Mouse (Mus musculus) embryonic stem cell, embryonic (primary cell): ENCODE data around the gene Gpr88.

Source experiments
- CTCF ChIA-PET, 4 experiments: fragments of 300-600 bp in 2 of 4; fragments of 350-600 bp in 2 of 4; sonication (Branson Sonifier 250); formaldehyde crosslinking; loops; one replicate each; lab custom pipeline; 2022; ENCODE audit warnings: inconsistent platforms in 2 of 4; lab: Charles Lee
- POLR2A ChIA-PET, 4 experiments: fragments of 300-600 bp in 2 of 4; fragments of 350-600 bp in 2 of 4; sonication (Branson Sonifier 250); formaldehyde crosslinking; loops; one replicate each; lab custom pipeline; 2022; ENCODE audit warnings: antibody characterized with exemption in 4 of 4, inconsistent platforms in 1 of 4; lab: Charles Lee

The Gpr88 gene

GRCm38 (mm10) chr3:116217398-116217797 is 35.9 kb downstream of the Gpr88 start:
- POLR2A ChIA-PET = interaction anchor here in 1 of 4 experiments (0.6 kb wide), 1 partner anchor 632 kb away, joined by 3 read pairs; no protein-coding TSS in a partner anchor
- CTCF ChIA-PET = interaction anchor here in 1 of 4 experiments (0.6 kb wide), 1 partner anchor 871 kb away, joined by 3 read pairs; no protein-coding TSS in a partner anchor

GRCm38 (mm10) chr3:116216261-116216660 is 37.0 kb downstream of the Gpr88 start:
- POLR2A ChIA-PET = no interaction called here
- CTCF ChIA-PET = no interaction called here

GRCm38 (mm10) chr3:116211639-116212038 is 41.7 kb downstream of the Gpr88 start:
- ChIA-PET POLR2A (interaction anchor here in 1 of 4 experiments (0.8 kb wide), 1 partner anchor 204 kb away, joined by 3 read pairs; the partner anchor contains the start of genes Extl2 and Slc30a7), CTCF (no interaction called here)

- ChIA-PET POLR2A (interaction anchor here in 2 of 4 experiments (0.6 to 0.8 kb wide), 2 partner anchors 203 to 215 kb away, joined by 3 to 4 read pairs; partner anchors contain the start of genes Extl2 (in 1 of the 2) and Slc30a7 (in 1 of the 2)), CTCF (no interaction called here)
These were observed 42.6 kb downstream of the Gpr88 start for GRCm38 (mm10) chr3:116210720-116211121.

- CTCF ChIA-PET = no interaction called here
- POLR2A ChIA-PET = no interaction called here
These were observed 44.1 kb downstream of the Gpr88 start for GRCm38 (mm10) chr3:116209214-116209613.

GRCm38 (mm10) chr3:116206306-116206834 is 46.9 kb downstream of the Gpr88 start:
- POLR2A ChIA-PET = no interaction called here

GRCm38 (mm10) chr3:116205346-116206219 is 47.7 kb downstream of the Gpr88 start:
- ChIA-PET POLR2A (no interaction called here), CTCF (no interaction called here)

More at GRCm38 (mm10) chr3:116206306-116206834, 46.9 kb downstream of the Gpr88 start:
- CTCF ChIA-PET = no interaction called here

GRCm38 (mm10) chr3:116204643-116205042 is 48.7 kb downstream of the Gpr88 start:
- CTCF ChIA-PET = interaction anchor here in 2 of 4 experiments (0.5 to 0.6 kb wide), 2 partner anchors 73 to 98 kb away, joined by 3 read pairs; no protein-coding TSS in a partner anchor

GRCm38 (mm10) chr3:116203942-116204341 is 49.4 kb downstream of the Gpr88 start:
- POLR2A ChIA-PET = interaction anchor here in 2 of 4 experiments (0.6 to 0.9 kb wide), 3 partner anchors 8 to 188 kb away, joined by 3 to 4 read pairs (median 3); no protein-coding TSS in a partner anchor
- CTCF ChIA-PET = interaction anchor here in 1 of 4 experiments (0.6 kb wide), 1 partner anchor 72 kb away, joined by 3 read pairs; no protein-coding TSS in a partner anchor

More at GRCm38 (mm10) chr3:116204643-116205042, 48.7 kb downstream of the Gpr88 start:
- POLR2A ChIA-PET = interaction anchor here in 2 of 4 experiments (0.6 to 0.9 kb wide), 2 partner anchors 9 to 95 kb away, joined by 3 read pairs; no protein-coding TSS in a partner anchor

GRCm38 (mm10) chr3:116200060-116200459 is 53.2 kb downstream of the Gpr88 start:
- ChIA-PET CTCF (interaction anchor here in 1 of 4 experiments (0.6 kb wide), 1 partner anchor 572 kb away, joined by 3 read pairs; no protein-coding TSS in a partner anchor), POLR2A (no interaction called here)
